Mouse (Mus musculus) neural tube, embryonic 10.5 days (tissue): ENCODE data around the gene Khdrbs2.

ENCODE experiments used
- DNase-seq: peaks from one replicate; pipeline ENCODE4 v3.0.0-alpha.2; 2017; ENCODE audit warnings: low spot score; ENCODE audit errors: extremely low spot score

The Khdrbs2 gene

DNA sequence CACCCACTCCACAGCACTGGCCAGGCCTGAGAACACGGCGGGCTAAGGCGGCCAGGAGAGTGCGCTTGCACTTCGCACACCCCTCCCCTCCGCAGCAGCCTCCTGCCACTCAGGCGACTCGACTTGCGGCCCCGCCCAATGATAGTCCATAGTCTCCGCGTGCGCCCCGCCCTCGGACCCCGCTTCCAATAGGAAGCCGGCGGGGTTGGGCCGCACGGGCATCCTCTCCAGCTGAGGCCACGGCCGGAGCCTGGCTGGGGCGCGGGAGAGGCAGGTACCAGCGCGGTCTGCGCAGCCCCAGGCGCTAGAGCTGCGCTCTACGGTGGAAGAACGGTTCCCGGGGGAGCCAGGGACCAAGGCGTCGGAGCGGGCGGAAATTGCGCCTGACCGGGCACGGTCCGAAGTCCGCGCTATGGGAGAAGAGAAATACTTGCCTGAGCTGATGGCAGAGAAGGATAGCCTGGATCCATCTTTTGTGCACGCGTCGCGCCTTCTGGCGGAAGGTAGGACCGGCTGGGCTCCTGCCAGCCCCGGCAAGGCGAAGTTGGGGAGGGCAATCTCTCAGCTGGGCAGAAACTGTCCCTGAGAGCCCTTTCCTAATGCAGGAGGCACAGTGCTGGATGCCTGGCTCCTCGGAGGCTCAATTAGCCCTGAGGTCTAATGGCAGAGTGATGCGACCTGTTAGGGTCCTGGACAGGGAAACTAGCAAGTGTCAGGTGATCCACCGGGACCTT is at the start of gene Khdrbs2:
TSS of gene Khdrbs2 (plus strand) at position 209 of the 734 bp plus-strand sequence.
- peak; percentile 89 for DNase-seq

DNA sequence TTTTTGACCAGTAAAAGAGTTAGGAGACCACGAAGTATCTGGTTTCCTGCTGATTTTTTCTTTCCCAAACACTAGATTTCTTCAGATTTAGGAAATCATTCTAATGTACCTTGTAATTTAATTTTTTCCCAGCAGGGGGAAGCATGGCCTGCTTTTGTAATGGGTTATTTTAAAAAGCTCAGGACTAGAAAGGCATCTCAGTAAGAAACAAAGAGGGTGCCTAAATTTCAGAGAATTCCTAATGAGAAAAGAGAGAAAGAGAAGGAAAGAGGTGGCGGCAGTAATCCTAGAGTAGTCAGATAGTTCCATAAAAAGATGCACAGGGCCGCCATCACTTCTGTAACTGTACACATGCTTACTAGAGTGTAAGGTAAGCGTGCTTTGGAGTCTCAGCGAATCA is 2.1 kb downstream of the Khdrbs2 start:
- no peak for DNase-seq

DNA sequence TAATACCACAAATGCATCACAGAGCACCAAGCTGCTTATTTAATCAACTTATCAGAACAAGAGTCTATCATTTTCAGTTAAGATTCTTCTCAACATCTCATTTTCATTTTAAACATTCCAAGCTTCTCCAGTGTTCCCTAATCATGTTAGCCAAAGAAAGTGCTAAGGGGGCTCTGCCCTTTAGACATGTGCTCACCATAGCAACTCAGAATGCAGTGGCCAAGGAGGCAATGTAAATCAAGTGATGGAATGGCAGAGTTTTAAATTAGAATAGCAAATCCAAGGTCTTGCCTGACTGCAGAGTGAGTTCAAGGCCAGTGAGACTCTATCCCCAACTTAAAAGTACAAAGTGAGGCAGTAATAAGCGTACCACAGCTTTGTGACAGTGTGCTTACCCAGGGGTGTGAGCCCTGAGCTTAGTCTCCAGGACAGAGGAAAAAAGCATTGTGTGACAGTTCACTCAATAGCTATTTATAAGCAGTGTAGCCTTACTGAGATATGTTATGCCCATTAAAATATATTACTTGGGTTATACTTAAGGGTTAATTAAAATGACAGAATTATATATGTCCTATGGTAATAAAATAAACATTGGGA is 27.2 kb downstream of the Khdrbs2 start:
- no peak for DNase-seq

DNA sequence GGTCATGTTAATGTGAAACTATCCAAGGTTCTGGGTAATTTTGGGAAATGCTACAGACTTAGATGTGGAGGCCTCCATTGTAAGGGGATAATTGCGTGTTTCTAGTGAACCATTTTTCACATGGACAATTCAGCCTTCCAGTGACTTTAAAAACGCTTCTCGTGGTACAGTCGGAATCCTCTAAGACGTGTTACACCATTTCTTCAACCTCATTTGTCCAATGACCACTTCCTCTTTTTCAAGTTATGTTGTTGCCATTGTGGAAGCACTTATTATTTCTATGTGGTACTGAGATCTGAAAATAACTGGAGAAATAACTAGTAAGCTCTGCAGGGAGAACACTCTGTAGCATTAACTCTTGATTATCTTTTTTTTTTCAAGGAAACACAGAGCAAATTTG is 75.9 kb downstream of the Khdrbs2 start:
- no peak for DNase-seq

DNA sequence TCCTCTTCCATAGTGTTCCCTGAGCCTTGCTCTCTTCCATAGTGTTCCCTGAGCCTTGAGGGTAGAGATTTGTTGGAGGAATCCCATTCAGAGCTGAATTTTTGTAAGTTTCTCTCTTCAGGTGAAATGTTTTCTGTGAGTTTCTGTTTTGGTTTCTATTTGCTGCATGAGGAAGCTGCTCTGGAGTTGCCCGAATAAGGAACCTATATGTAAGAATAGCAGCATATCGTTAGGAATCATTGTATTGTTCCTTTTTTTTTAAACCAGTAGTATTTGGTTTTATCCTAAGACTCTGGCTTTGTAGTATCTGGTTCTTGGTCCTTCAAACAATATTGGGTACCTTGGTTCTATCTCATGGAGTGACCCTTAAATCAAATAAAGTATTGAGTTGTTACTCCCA is 77.1 kb downstream of the Khdrbs2 start:
- no peak for DNase-seq

DNA sequence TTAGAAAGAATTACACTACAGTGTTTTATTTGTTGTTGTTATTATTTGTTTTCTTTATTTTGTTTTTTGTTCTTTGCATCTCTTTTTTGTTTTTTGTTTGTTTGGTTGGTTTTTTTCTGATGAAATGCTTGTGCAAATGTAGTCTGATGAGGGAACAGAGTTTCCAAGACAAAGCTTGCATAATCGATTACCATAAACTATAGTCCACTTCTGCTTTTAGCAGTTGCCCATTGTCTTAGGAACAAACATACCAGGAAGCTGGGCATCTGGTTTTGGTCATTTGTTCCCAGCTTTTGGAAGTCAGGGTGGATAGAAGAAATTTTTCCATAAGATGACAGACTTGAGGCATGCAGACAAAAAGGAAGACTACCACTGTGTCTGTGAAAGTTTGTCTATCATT is 77.8 kb downstream of the Khdrbs2 start:
- DNase-seq = no peak

DNA sequence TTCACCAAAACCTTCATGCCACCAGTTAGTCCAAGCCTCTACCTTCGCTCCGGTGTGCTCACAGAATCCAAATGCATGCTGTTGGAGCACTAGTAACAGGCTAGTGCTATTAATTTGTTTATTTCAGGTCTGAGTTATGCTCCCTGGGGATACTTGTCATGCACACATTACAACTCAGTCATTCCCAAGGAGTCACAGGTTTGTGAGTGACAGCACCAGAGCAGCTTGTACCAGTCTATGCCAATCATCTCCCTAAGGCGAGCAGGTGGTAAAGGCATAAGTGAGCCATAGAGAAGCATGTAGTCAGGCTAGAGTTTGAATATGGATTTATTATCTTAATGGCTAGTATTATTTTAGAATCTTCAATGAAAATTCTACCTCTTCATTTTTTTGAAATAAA is 86.4 kb downstream of the Khdrbs2 start:
- no peak for DNase-seq

DNA sequence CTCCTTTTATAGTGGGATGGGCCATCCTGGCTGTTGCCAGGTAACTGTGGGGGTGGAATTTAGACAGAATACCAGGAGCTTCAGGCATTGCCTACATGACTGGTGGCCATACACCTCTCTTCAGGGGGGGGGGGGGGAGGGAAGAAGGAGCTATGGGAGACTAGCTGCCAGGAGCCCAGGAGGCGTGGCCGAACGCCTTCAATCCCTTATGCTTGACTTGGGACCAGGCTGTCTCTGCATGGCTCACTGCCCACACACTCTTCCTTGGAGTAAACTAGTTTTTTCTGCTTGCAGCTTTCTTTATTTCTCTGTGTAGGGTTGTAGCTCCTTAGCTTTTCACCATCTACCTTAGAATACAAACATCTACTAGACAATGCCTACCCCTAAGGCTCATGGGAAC is 98.0 kb downstream of the Khdrbs2 start:
- no peak for DNase-seq

DNA sequence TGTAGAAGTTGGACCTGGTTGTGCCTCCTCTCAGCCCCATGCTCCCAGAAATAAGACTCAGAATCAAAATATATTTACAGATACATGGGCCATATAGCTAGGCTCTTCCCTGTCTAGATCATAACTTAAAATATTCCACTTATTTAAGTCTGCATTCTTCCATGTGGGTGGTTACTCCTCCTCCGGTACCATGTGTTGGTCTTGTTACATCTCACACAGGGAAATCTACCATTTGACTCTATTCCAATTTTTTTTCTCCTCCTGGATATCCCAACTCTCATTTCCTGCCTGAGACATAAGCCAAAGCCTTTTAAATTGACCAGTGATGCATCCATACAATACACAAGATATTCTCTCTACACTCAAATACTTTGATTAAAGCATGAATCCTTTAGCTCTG is 122.2 kb downstream of the Khdrbs2 start:
- no peak for DNase-seq

DNA sequence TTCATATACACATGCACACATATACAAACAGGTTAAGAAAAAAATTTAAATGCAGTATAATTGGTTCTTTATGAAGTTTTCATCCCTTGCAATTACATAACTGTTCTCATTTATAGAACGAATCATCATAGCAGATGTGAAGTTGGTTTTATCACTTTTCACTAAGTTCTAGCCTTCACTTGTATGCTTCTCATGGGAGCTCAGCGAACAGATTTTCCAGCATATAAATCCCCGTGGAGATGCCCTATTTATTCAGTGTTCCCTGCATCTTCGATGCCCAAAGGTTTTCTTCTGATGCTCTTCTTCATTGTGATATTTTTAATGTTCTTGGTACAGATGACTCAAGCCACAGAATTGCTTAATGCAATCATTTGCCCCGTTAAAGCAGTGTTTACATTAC is 128.9 kb downstream of the Khdrbs2 start:
- no peak for DNase-seq

DNA sequence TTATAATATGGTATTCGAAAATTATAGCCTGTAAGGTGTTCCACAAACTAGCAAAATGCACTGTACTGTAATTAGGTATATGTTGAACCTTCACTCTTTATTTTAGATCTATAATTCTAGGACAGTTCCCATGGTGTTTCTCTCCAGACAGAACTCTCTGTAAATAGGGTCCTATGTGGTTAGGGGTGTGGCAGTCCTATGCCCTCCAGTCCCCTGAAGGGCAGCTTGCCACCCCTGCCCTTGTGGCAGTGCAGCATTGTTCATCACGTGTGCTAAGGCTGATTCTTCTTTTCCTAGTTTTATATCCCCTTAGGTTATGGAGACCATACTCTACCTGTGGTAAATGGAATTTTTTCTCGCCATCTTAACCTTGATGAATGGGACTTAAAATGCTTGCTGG is 136.6 kb downstream of the Khdrbs2 start:
- DNase-seq = no peak

DNA sequence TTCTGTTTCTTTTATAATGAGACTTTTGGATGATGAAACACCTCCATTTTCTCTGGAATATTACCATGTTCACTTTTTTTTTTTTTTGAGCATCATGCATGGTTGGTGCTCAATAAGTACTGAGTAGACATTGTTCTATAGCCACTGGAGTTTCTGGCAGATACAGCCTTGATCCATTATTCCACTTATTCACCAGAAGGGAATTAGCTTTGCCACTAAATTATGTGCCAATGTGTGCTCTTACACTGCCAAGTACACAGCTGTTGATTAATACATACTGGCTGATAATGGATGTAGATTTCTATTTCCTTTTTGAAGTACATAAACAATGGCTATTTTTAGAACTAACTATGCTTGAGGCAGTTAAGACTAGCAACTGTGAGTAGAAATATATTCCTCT is 137.1 kb downstream of the Khdrbs2 start:
- no peak for DNase-seq

DNA sequence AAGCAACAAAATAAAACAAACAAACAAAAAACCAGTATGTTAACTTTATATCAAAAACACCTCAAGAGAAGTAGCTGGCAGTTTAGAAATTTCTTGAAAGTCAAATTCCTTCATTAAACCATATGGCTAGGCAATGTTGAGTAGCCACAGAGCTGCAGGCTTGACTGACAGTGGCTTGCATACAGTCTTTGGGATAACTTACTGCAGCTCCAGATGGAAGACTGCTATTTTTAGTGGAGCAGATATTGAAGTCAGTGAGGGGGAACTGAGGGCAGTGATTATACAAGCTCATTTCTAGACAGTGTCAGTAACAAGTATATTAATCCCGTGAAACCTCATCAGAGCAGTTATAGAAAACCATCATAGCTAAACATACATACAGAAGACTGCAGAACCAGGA is 166.6 kb downstream of the Khdrbs2 start:
- no peak for DNase-seq

DNA sequence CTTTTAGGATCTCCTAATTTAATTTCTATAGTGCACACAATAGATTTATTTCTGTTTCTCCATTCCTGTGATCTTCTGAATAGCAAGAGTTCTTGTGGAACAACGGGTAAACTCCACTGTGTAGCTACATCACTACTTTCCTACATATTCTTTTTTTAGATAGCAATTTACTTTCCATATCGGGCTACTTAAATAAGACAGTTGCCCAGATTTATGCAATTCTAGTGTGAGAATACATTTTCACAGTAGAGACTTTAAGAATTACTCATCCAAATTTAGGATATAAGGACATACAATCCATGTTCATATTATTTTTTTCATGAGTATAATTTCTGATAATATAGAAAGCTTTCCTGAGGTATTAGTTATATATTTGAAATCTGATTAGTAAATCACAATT is 175.0 kb downstream of the Khdrbs2 start:
- no peak for DNase-seq

DNA sequence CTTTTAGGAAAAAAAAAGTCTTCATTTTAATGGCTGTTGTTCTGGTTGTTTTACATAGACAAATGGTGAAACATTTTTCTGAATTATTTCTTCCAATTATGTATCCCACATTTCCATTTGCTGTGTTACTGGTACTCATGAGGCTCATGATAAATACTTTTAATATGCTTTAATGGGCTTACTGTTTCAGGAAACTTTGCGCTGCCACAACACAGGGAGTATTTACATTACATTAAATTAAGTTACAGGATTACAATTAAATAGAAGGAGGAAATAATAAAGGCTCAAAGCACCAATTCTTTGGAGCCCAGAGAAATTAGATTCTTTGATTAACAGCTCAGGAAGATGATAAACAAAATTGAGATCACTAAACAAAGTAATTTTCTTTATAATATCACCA is 179.6 kb downstream of the Khdrbs2 start:
- DNase-seq = no peak

DNA sequence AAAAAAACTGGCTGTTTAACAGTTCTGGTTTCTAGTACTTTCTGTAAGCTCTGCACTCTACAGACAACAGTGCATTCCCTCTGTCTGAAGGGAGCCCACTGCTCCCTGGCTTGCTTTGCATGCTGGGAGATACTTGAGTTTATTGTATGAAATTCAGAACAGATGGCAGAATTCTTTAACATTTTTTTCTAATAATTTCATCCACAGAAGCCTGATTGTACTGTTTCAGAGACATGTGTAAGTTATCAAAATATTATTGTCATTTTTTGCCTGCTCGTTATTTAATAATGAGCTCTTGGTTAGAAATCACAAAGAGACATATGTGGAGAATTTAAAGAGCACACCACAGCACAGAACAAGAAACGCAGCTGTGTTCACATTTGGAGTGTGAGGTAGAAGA is 191.0 kb downstream of the Khdrbs2 start:
- DNase-seq = no peak

DNA sequence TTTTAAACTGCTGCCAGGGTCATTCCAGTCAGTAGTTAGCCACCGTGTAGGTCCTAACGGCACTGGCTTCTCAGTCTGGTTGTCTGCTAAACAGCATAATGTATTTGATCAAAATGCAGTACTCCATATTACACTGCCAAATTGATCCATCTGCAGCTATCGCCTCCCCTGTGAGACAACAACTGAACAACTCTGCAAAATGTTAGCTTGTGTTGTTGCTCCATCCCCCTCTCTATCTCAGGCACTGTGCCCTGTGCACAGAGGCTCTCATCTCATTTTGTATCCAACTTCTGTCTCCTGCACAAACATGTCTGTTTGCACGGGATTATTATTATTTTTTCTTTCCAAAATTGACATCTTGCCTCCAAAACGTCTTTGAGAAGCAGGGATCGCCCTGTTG is 225.0 kb downstream of the Khdrbs2 start:
- no peak for DNase-seq

DNA sequence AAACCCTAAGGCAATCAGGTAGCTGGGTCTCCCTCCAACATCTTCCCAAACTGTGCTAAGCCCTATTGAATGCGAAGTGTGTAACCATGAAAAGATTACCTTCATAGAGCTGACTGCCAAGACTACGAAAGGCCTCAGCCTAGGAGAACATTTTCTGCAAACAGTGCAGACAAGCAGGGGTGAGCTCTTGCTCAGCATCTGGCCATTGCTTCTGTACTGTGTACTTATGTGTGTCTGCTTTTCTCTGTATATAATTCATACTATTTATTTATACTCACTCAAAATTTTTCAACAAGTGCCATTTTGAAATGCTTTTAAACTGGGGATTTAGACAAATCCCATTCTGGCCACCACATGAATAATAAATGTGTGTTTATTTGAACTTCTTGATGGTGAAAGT is 235.1 kb downstream of the Khdrbs2 start:
- DNase-seq = no peak

DNA sequence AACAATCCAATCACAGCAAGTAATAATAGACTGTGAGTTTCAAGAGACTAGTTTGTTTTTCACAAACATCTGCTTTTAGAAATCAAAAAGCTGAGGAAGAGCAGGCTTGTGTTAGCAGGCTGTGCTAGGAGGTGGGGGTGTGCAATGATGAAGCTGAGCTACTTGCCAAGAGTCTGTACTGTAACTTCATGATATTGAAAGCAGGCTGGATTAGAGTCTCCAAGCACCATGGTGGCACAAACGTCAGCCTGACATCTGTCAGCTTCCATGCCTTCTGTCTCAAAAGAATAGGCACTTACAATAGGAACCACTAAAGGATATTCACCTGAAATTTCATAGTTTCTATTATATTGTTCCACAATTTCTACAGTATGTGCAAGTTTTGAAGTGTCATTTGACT is 255.9 kb downstream of the Khdrbs2 start:
- no peak for DNase-seq

DNA sequence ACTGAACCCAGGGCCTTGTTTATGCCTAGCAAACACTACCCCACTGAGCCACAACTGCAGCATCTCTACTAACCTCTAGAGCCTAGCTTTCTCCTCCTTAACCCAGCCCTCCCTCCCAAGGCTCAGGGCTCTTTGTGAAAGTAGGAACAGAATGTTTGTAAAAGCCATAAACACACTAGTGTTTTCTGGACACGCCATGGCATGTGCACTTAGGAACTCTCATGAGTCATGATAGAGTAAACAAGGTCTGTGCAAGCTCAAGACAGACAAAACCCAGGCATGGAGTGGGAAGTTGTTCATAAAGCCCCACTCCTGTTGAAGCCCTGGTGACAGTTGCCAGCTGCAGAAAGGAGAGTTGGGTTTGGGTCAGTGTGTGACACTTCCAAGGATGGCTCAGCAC is 257.0 kb downstream of the Khdrbs2 start:
- no peak for DNase-seq

DNA sequence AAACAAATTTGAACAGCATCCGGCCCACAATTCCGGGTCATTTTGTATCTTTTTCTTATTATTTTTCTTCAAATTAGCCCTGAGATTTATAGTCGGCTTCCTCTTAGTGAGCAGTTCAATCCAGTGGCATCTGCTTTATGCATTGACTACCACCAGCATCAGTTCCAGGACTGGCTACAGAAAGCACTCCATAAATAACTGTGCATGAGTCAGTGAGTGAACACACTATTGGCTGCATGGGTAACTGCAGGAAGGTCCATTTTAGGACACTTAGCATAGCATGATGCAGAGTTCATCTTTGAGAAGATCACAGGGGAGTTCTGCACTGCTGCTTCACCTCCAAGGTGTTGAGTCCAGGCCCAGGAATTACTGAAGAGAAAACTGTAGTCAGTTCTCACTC is 258.0 kb downstream of the Khdrbs2 start:
- no peak for DNase-seq

DNA sequence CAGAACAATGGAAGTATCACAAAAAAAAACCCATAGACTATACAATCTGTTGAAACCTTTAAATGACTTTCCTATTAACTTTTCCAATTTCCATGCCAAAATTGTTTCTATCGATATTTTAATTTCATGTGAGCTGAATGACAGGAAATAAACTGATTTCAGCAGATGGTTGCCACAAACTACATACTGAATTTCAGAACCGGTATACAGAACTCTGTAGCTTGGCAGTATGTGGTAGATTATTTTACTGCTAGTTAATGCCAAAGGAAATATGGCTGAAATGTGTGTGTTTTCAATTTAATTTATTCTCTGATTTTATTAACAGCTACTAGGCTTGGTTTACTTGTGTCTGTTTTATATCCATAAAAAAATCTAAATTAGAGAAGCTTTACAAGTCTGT is 260.6 kb downstream of the Khdrbs2 start:
- DNase-seq = no peak

DNA sequence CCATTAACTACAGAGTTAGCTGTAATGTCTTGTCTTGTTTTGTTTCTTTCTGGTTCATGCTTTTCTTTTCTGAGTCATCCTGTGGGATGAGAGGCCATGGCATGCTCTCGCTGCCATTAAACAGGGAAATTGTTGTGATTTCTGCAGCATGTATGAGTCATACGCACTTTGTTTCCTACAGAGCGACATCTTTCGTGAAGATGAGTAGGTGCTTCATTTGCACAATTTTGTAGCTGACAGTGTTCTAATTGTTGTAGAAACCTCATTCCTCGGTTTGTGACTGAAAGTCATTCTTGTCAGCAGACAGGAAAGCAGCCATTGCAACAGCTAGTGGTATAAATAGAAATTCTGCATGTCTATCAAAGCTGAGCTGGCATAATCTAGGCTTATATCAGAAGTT is 271.4 kb downstream of the Khdrbs2 start:
- no peak for DNase-seq
